Mouse (Mus musculus) lung, postnatal 14 days (tissue): ENCODE data around the gene Syk.

ENCODE experiments used
- DNase-seq: peaks from one replicate; pipeline ENCODE4 v3.0.0; 2021

Syk gene

GRCm38 (mm10) chr13:52602752-52603151 is 19.8 kb downstream of the Syk start:
- DNase-seq: no peak

- no peak for DNase-seq
Observed at GRCm38 (mm10) chr13:52603704-52604349, 20.9 kb downstream of the Syk start.

- DNase-seq: no peak
Observed at GRCm38 (mm10) chr13:52605006-52605405, 22.0 kb downstream of the Syk start.

GRCm38 (mm10) chr13:52605911-52606310 is 22.9 kb downstream of the Syk start:
- peak; percentile 46 for DNase-seq

- no peak for DNase-seq
Observed at GRCm38 (mm10) chr13:52606656-52607275, 23.8 kb downstream of the Syk start.

- DNase-seq: no peak
Observed at GRCm38 (mm10) chr13:52607964-52608363, 25.0 kb downstream of the Syk start.

- DNase-seq: no peak
Observed at GRCm38 (mm10) chr13:52610463-52610862, 27.5 kb downstream of the Syk start.

GRCm38 (mm10) chr13:52613266-52613665 is 30.3 kb downstream of the Syk start:
- no peak for DNase-seq

- DNase-seq: no peak
Observed at GRCm38 (mm10) chr13:52615085-52615484, 32.1 kb downstream of the Syk start.

- DNase-seq: no peak
Observed at GRCm38 (mm10) chr13:52617096-52617714, 34.2 kb downstream of the Syk start.

- DNase-seq: no peak
Observed at GRCm38 (mm10) chr13:52618592-52618991, 35.6 kb downstream of the Syk start.

- DNase-seq: no peak
Observed at GRCm38 (mm10) chr13:52619482-52619881, 36.5 kb downstream of the Syk start.

GRCm38 (mm10) chr13:52624038-52624437 is 41.1 kb downstream of the Syk start:
- peak; percentile 85 for DNase-seq

GRCm38 (mm10) chr13:52628602-52629001 is 45.6 kb downstream of the Syk start:
- peak; percentile 40 for DNase-seq

- DNase-seq: no peak
Observed at GRCm38 (mm10) chr13:52631624-52632023, 48.7 kb downstream of the Syk start.

GRCm38 (mm10) chr13:52635484-52635883 is 52.5 kb downstream of the Syk start:
- no peak for DNase-seq

GRCm38 (mm10) chr13:52636176-52636748 is 53.3 kb downstream of the Syk start:
- DNase-seq: no peak

GRCm38 (mm10) chr13:52646566-52646965 is 63.6 kb downstream of the Syk start:
- no peak for DNase-seq

GRCm38 (mm10) chr13:52647996-52648712 is 65.2 kb downstream of the Syk start:
- no peak for DNase-seq

GRCm38 (mm10) chr13:52649791-52650418 is 66.9 kb downstream of the Syk start:
- DNase-seq: no peak

GRCm38 (mm10) chr13:52651383-52652252 is 68.6 kb downstream of the Syk start:
- peak; percentile 74 for DNase-seq

GRCm38 (mm10) chr13:52652253-52652628 is 69.3 kb downstream of the Syk start:
- DNase-seq: no peak
